Mouse (Mus musculus): Measurements from ENCODE around the gene Gp9. TPM values are rescaled to one million over a fixed set of nuclear protein-coding genes. Genes with fewer than 3 reads are reported as not detected.

Gp9 gene
- total RNA-seq, 2 experiments from 2014 or later, result 18.4 to 58.3 TPM

GRCm38 (mm10) chr6:87806028-87806427, 28.2 kb downstream of the Gp9 start:
- ATAC-seq (replicated peaks; ENCODE audit: low FRiP score, poor library complexity, severe bottlenecking), result no peak

GRCm38 (mm10) chr6:87806857-87807256, 29.0 kb downstream of the Gp9 start:
- ATAC-seq (replicated peaks; ENCODE audit: low FRiP score, poor library complexity, severe bottlenecking), result no peak

GRCm38 (mm10) chr6:87807735-87808440, 30.0 kb downstream of the Gp9 start:
- 0 out of 2 replicates have a peak, but pooled peaks have one; percentile 16 for ATAC-seq (replicated peaks; ENCODE audit: low FRiP score, poor library complexity, severe bottlenecking)

GRCm38 (mm10) chr6:87808521-87808920, 30.6 kb downstream of the Gp9 start:
- no peak for ATAC-seq (replicated peaks; ENCODE audit: low FRiP score, poor library complexity, severe bottlenecking)

- no peak for ATAC-seq (replicated peaks; ENCODE audit: low FRiP score, poor library complexity, severe bottlenecking)
Measured at GRCm38 (mm10) chr6:87809144-87809543, 31.3 kb downstream of the Gp9 start.

- peak; percentile 53 for ATAC-seq (replicated peaks; ENCODE audit: low FRiP score, poor library complexity, severe bottlenecking)
Measured at GRCm38 (mm10) chr6:87809651-87810161, 31.8 kb downstream of the Gp9 start.

- no peak for ATAC-seq (replicated peaks; ENCODE audit: low FRiP score, poor library complexity, severe bottlenecking)
Measured at GRCm38 (mm10) chr6:87810311-87810710, 32.4 kb downstream of the Gp9 start.

- 0 out of 2 replicates have a peak, but pooled peaks have one; percentile 5 for ATAC-seq (replicated peaks; ENCODE audit: low FRiP score, poor library complexity, severe bottlenecking)
Measured at GRCm38 (mm10) chr6:87810713-87811669, 33.1 kb downstream of the Gp9 start.

GRCm38 (mm10) chr6:87811675-87812338, 33.9 kb downstream of the Gp9 start, which contains the start of gene Rab43:
Rab43 (minus strand) TSS chr6:87812164.
- peak; percentile 77 for ATAC-seq (replicated peaks; ENCODE audit: low FRiP score, poor library complexity, severe bottlenecking)

- no peak for ATAC-seq (replicated peaks; ENCODE audit: low FRiP score, poor library complexity, severe bottlenecking)
Measured at GRCm38 (mm10) chr6:87812656-87813055, 34.8 kb downstream of the Gp9 start.

- ATAC-seq (replicated peaks; ENCODE audit: low FRiP score, poor library complexity, severe bottlenecking), result no peak
Measured at GRCm38 (mm10) chr6:87814486-87814885, 36.6 kb downstream of the Gp9 start.

- no peak for ATAC-seq (replicated peaks; ENCODE audit: low FRiP score, poor library complexity, severe bottlenecking)
Measured at GRCm38 (mm10) chr6:87820366-87820765, 42.5 kb downstream of the Gp9 start.

Other genes starting within 250 kb of the Gp9 start
- gene Arhgap25, start 244.8 kb upstream of the Gp9 start, total RNA-seq (2015; ENCODE audit: low replicate concordance), result 3.2 and 7.1 TPM in 2 replicates
- gene Arhgap25, start 244.8 kb upstream of the Gp9 start, total RNA-seq (2017; ENCODE audit: low replicate concordance), result 8.6 and 11.2 TPM in 2 replicates
- 6.5 and 8.4 TPM in 2 replicates for gene Prokr1, start 187.3 kb upstream of the Gp9 start, total RNA-seq (2015; ENCODE audit: low replicate concordance)
- gene Prokr1, start 187.3 kb upstream of the Gp9 start, total RNA-seq (2017; ENCODE audit: low replicate concordance), result 5.4 and 6.2 TPM in 2 replicates
- gene Aplf, start 105.9 kb upstream of the Gp9 start, total RNA-seq (2015; ENCODE audit: low replicate concordance), result 28.9 and 37.8 TPM in 2 replicates
- gene Aplf, start 105.9 kb upstream of the Gp9 start, total RNA-seq (2017; ENCODE audit: low replicate concordance), result 43.6 and 69.8 TPM in 2 replicates
- not detected in 2 replicates for gene Efcc1, start 47.2 kb upstream of the Gp9 start, total RNA-seq (2015; ENCODE audit: low replicate concordance)
- 0.08 TPM in 1 of 2 replicates, not detected in the other for gene Efcc1, start 47.2 kb upstream of the Gp9 start, total RNA-seq (2017; ENCODE audit: low replicate concordance)
- 172 and 177 TPM in 2 replicates for gene Rab43, start 34.1 kb downstream of the Gp9 start, total RNA-seq (2015; ENCODE audit: low replicate concordance)
- 129 and 134 TPM in 2 replicates for gene Rab43, start 34.1 kb downstream of the Gp9 start, total RNA-seq (2017; ENCODE audit: low replicate concordance)
- gene Gm45140, start 57.7 kb downstream of the Gp9 start, total RNA-seq (2015; ENCODE audit: low replicate concordance), result 1.8 and 4.2 TPM in 2 replicates
- gene Gm45140, start 57.7 kb downstream of the Gp9 start, total RNA-seq (2017; ENCODE audit: low replicate concordance), result 19.1 and 24.3 TPM in 2 replicates
- 11.5 and 20.1 TPM in 2 replicates for gene Isy1, start 60.7 kb downstream of the Gp9 start, total RNA-seq (2015; ENCODE audit: low replicate concordance)
- gene Isy1, start 60.7 kb downstream of the Gp9 start, total RNA-seq (2017; ENCODE audit: low replicate concordance), result 51.5 and 62.1 TPM in 2 replicates
- gene Cnbp, start 73.0 kb downstream of the Gp9 start, total RNA-seq (2015; ENCODE audit: low replicate concordance), result 296 and 321 TPM in 2 replicates
- gene Cnbp, start 73.0 kb downstream of the Gp9 start, total RNA-seq (2017; ENCODE audit: low replicate concordance), result 347 and 417 TPM in 2 replicates
- 32.8 and 34.4 TPM in 2 replicates for gene Copg1, start 109.7 kb downstream of the Gp9 start, total RNA-seq (2015; ENCODE audit: low replicate concordance)
- gene Copg1, start 109.7 kb downstream of the Gp9 start, total RNA-seq (2017; ENCODE audit: low replicate concordance), result 35.5 and 44.9 TPM in 2 replicates
- 13.0 and 21.4 TPM in 2 replicates for gene Hmces, start 135.9 kb downstream of the Gp9 start, total RNA-seq (2015; ENCODE audit: low replicate concordance)
- 8.8 and 30.4 TPM in 2 replicates for gene Hmces, start 135.9 kb downstream of the Gp9 start, total RNA-seq (2017; ENCODE audit: low replicate concordance)
- gene H1fx, start 203.6 kb downstream of the Gp9 start, total RNA-seq (2015; ENCODE audit: low replicate concordance), result not detected in 2 replicates
- gene H1fx, start 203.6 kb downstream of the Gp9 start, total RNA-seq (2017; ENCODE audit: low replicate concordance), result 0.39 TPM in 1 of 2 replicates, not detected in the other